Mouse (Mus musculus) testis, adult 2 months (tissue): ENCODE measurements around the gene Maneal.

Source experiments
- CTCF ChIP-seq: fragments of 200-500 bp; IDR thresholded peaks from 2 replicates; pipeline ENCODE4 v1.5.1; 2012; ENCODE audit warnings: low read depth, mild to moderate bottlenecking, inconsistent platforms, low read length, moderate library complexity; ENCODE audit not compliant: control insufficient read depth, insufficient read depth, insufficient replicate concordance
- POLR2A ChIP-seq: fragments of 200-500 bp; IDR thresholded peaks from 2 replicates; pipeline ENCODE4 v1.6.1; 2012; ENCODE audit warnings: low read depth, mild to moderate bottlenecking, inconsistent platforms, low read length, moderate library complexity; ENCODE audit not compliant: control insufficient read depth

GRCm38 (mm10) chr4:124811347-124811975, 50.5 kb downstream of the Maneal start:
- TF ChIP-seq CTCF (no peak), POLR2A (no peak)
